ENCODE assay signal across 25 mouse cellular contexts in genomic region chr3:66660555-66660954, GRCm38 (mm10).
DNase-seq lines count a peak whose midpoint lies in the region; ATAC-seq and TF ChIP-seq lines count a peak whose summit lies in the region.
"Had no signal": no experiment of that assay in that cellular context is flagged by ENCODE, and none has a peak within 500 bp of the region (broad histone marks: within the 10 kb centered on the region; RNA-seq: fewer than 3 reads in every experiment).

No protein-coding gene starts in this region.

- TF ChIP-seq CTCF in MEL (IDR thresholded peaks at IDR 0.05 in 2 of 3, conservative IDR thresholded peaks at IDR 0.05 in 1 of 3; ENCODE audit: control insufficient read depth in 1 of 3, insufficient read depth in 1 of 3, low read depth in 2 of 3, low read length in 3 of 3, poor library complexity in 1 of 3, severe bottlenecking in 1 of 3), result no peak
- no peak for TF ChIP-seq CTCF in left cerebral cortex, adult 2 months (IDR thresholded peaks at IDR 0.05)

- H3K27me3 ChIP-seq in heart, embryonic 10.5 days (ENCODE audit: insufficient read depth, poor library complexity, severe bottlenecking), result no peaks in the 10 kb centered on the region
- no peaks in the 10 kb centered on the region; a peak in 1 of 4 replicates for H3K27me3 ChIP-seq in MEL (ENCODE audit: control insufficient read depth in 1 of 2, insufficient read depth in 2 of 2, low read length in 2 of 2)
- no peaks in the 10 kb centered on the region for H3K27me3 ChIP-seq in liver, embryonic 11.5 days (replicated peaks; ENCODE audit: control insufficient read depth, insufficient read depth, low read length)
- H3K27me3 ChIP-seq: CH12.LX; hindbrain, embryonic 15.5 days; limb, embryonic 12.5 days had no signal

- peak overlapping the region; percentile 39 for H3K4me2 ChIP-seq in liver, embryonic 11.5 days
- H3K4me2 ChIP-seq: embryonic facial prominence, embryonic 13.5 days; forebrain, embryonic 12.5 days; hindbrain, embryonic 15.5 days; limb, embryonic 12.5 days had no signal

- no peaks in the 10 kb centered on the region for H3K79me2 ChIP-seq in MEL (ENCODE audit: control insufficient read depth, insufficient read depth, low read length, poor library complexity)

- no peak for DNase-seq in heart, embryonic 10.5 days (ENCODE audit: low spot score)
- DNase-seq in heart, postnatal 4 days, result no peak
- no peak for DNase-seq in MEL (ENCODE audit: low read depth, low spot score)
- DNase-seq in liver, embryonic 11.5 days (ENCODE audit: low spot score), result no peak
- DNase-seq in spleen, postnatal 4 days (ENCODE audit: low spot score in 2 of 2), result no peak
- no peak for DNase-seq in left cerebral cortex, adult 2 months (ENCODE audit: extremely low spot score in 1 of 2, low spot score in 2 of 2)
- DNase-seq: adrenal gland, adult 2 months; B cell, adult 2 months; cerebellum, adult 2 months; cerebellum, postnatal 25 days; gastrocnemius, postnatal 36 days; kidney, postnatal 25 days; lung, adult 2 months; lung, postnatal 14 days; midbrain, embryonic 14.5 days; right cerebral cortex, postnatal 14 days had no signal

- TF ChIP-seq RAD21 in MEL (IDR thresholded peaks at IDR 0.05; ENCODE audit: low read depth, low read length), result no peak

- no peak overlapping the region for H3K4me3 ChIP-seq in heart, embryonic 10.5 days
- no peak overlapping the region for H3K4me3 ChIP-seq in MEL (ENCODE audit: control insufficient read depth in 1 of 2, insufficient read depth in 1 of 2, low read depth in 2 of 2, low read length in 2 of 2)
- H3K4me3 ChIP-seq in liver, embryonic 11.5 days (ENCODE audit: low read depth, low read length), result no peak overlapping the region
- no peak overlapping the region for H3K4me3 ChIP-seq in left cerebral cortex, adult 2 months
- H3K4me3 ChIP-seq: embryonic facial prominence, embryonic 13.5 days; erythroblast, embryonic 14.5 days; forebrain, embryonic 12.5 days; hindbrain, embryonic 15.5 days; layer of hippocampus, adult 2 months; limb, embryonic 12.5 days had no signal

- no peaks in the 10 kb centered on the region for H3K36me3 ChIP-seq in heart, embryonic 10.5 days
- 0 out of 4 replicates have a peak, but pooled peaks cover 0 to 2% of the 10 kb centered on the region in 2 experiments for H3K36me3 ChIP-seq in MEL (ENCODE audit: control insufficient read depth in 1 of 2, insufficient read depth in 2 of 2, low read length in 2 of 2)
- H3K36me3 ChIP-seq in liver, embryonic 11.5 days (ENCODE audit: control insufficient read depth, insufficient read depth, low read length), result no peaks in the 10 kb centered on the region
- H3K36me3 ChIP-seq: embryonic facial prominence, embryonic 13.5 days; forebrain, embryonic 12.5 days; G1E; hindbrain, embryonic 15.5 days; limb, embryonic 12.5 days had no signal

- intact Hi-C loops in left cerebral cortex, adult 2 months (cut with DNase I), result no loop called here

- TF ChIP-seq POLR2A in MEL (IDR thresholded peaks at IDR 0.05; ENCODE audit: control insufficient read depth in 1 of 2, insufficient read depth in 1 of 2, low read depth in 1 of 2, low read length in 2 of 2, poor library complexity in 1 of 2), result no peak

- peak overlapping the region; percentile 42 for H3K27ac ChIP-seq in heart, embryonic 10.5 days
- H3K27ac ChIP-seq in MEL (ENCODE audit: control insufficient read depth, low read depth, low read length), result no peak overlapping the region
- H3K27ac ChIP-seq in liver, embryonic 11.5 days (ENCODE audit: low read depth, low read length), result no peak overlapping the region
- no peak overlapping the region for H3K27ac ChIP-seq in left cerebral cortex, adult 2 months
- H3K27ac ChIP-seq: embryonic facial prominence, embryonic 13.5 days; forebrain, embryonic 12.5 days; hindbrain, embryonic 15.5 days; layer of hippocampus, adult 2 months; limb, embryonic 12.5 days had no signal

- peaks cover 30% of the 10 kb centered on the region for H3K4me1 ChIP-seq in heart, embryonic 10.5 days
- H3K4me1 ChIP-seq in MEL (ENCODE audit: control insufficient read depth in 1 of 2, insufficient read depth in 2 of 2, low read length in 2 of 2), result peaks cover 0 to 4% of the 10 kb centered on the region in 2 experiments; a peak in 1 of 4 replicates
- H3K4me1 ChIP-seq in liver, embryonic 11.5 days (replicated peaks; ENCODE audit: control insufficient read depth, insufficient read depth, low read length), result peaks cover 21% of the 10 kb centered on the region
- H3K4me1 ChIP-seq: hindbrain, embryonic 15.5 days had no signal

- 44% methylated on average over 5 of the region's 5 CpGs for WGBS in heart, embryonic 10.5 days
- 24% methylated on average over 5 of the region's 5 CpGs for WGBS in liver, embryonic 11.5 days

- no peak overlapping the region for H3K9ac ChIP-seq in MEL (ENCODE audit: control insufficient read depth, low read depth, low read length, poor library complexity, severe bottlenecking)
- H3K9ac ChIP-seq in liver, embryonic 11.5 days (ENCODE audit: low read depth, low read length), result no peak overlapping the region
- H3K9ac ChIP-seq: embryonic facial prominence, embryonic 13.5 days; forebrain, embryonic 12.5 days; hindbrain, embryonic 15.5 days; limb, embryonic 12.5 days had no signal

- no peaks in the 10 kb centered on the region for H3K9me3 ChIP-seq in heart, embryonic 10.5 days
- no peaks in the 10 kb centered on the region for H3K9me3 ChIP-seq in MEL (replicated peaks; ENCODE audit: insufficient read depth, low read length)
- no peaks in the 10 kb centered on the region for H3K9me3 ChIP-seq in liver, embryonic 11.5 days (ENCODE audit: control insufficient read depth, low read length)
- H3K9me3 ChIP-seq: embryonic facial prominence, embryonic 13.5 days; forebrain, embryonic 12.5 days; G1E; hindbrain, embryonic 15.5 days; limb, embryonic 12.5 days had no signal

- ATAC-seq in liver, embryonic 11.5 days (replicated peaks; ENCODE audit: low FRiP score), result peak; percentile 85
- ATAC-seq in megakaryocyte progenitor cell, adult 5-6 weeks (replicated peaks; ENCODE audit: poor library complexity), result peak; percentile 46

- TF ChIP-seq EP300 in MEL (IDR thresholded peaks at IDR 0.05; ENCODE audit: low read depth in 1 of 2, low read length in 2 of 2), result no peak

TF ChIP-seq in MEL, 35 proteins besides CTCF, POLR2A, EP300 and RAD21:
- TF ChIP-seq TAL1 (IDR thresholded peaks at IDR 0.05; ENCODE audit: low read length) (peak; percentile 8; the same call in 1 of the 2 replicates), ZC3H11A (IDR thresholded peaks at IDR 0.05; ENCODE audit: low read depth, low read length) (no peak)
